Mouse (Mus musculus) midbrain, postnatal 0 days (tissue): ENCODE data around the gene Ccdc148. TPM values are rescaled to one million over a fixed set of nuclear protein-coding genes. Genes with fewer than 3 reads are reported as not detected.

ENCODE experiments used
- ATAC-seq: fragments of 200-750 bp; cut with Nextera tagmentation; 2 replicates; pipeline ENCODE4 v1.8.0; 2017; ENCODE audit warnings: moderate number of reproducible peaks, mild to moderate bottlenecking, moderate TSS enrichment, moderate library complexity; ENCODE audit not compliant: low FRiP score
- DNase-seq: peaks from one replicate; pipeline ENCODE4 v3.0.0-alpha.2; 2015; ENCODE audit warnings: low spot score
- H3K27ac ChIP-seq: fragments of 300-500 bp; sonication (generic); 2 replicates; pipeline ENCODE4 v1.5.1; 2014; ENCODE audit warnings: low read depth, mild to moderate bottlenecking, low read length, mixed read lengths
- H3K27me3 ChIP-seq: fragments of 300-500 bp; sonication (generic); 2 replicates; pipeline ENCODE4 v1.6.1; 2014; ENCODE audit warnings: low read length, control low read depth, mixed read lengths; ENCODE audit not compliant: insufficient read depth
- H3K36me3 ChIP-seq: fragments of 300-500 bp; sonication (generic); 2 replicates; pipeline ENCODE4 v1.6.1; 2014; ENCODE audit warnings: low read length, control low read depth, mixed read lengths; ENCODE audit not compliant: insufficient read depth
- H3K4me1 ChIP-seq: fragments of 300-500 bp; sonication (generic); 2 replicates; pipeline ENCODE4 v1.6.1; 2014; ENCODE audit warnings: mild to moderate bottlenecking, control low read depth, antibody characterized with exemption, low read length, mixed read lengths; ENCODE audit not compliant: insufficient read depth
- H3K4me2 ChIP-seq: fragments of 300-500 bp; sonication (generic); 2 replicates; pipeline ENCODE4 v1.6.1; 2014; ENCODE audit warnings: low read depth, mild to moderate bottlenecking, low read length, mixed read lengths; ENCODE audit not compliant: poor library complexity, severe bottlenecking
- H3K4me3 ChIP-seq: fragments of 300-500 bp; sonication (generic); 2 replicates; pipeline ENCODE4 v1.5.1; 2014; ENCODE audit warnings: low read depth, mild to moderate bottlenecking, low read length, moderate library complexity
- H3K9ac ChIP-seq: fragments of 300-500 bp; sonication (generic); replicated peaks from 2 replicates; pipeline ENCODE4 v1.6.1; 2014; ENCODE audit warnings: mild to moderate bottlenecking, low read length, moderate library complexity, mixed read lengths; ENCODE audit not compliant: poor library complexity, severe bottlenecking
- H3K9me3 ChIP-seq: fragments of 300-500 bp; sonication (generic); 2 replicates; pipeline ENCODE4 v1.6.1; 2016; ENCODE audit warnings: low read length, control low read depth
- CTCF ChIP-seq: IDR thresholded peaks from 2 replicates; pipeline ENCODE4 v1.5.1; 2016; ENCODE audit warnings: antibody characterized with exemption, mild to moderate bottlenecking
- WGBS: fragments of 180-500 bp; shearing (Covaris S2); extraction: QIAGEN DNeasy Blood & Tissue Kit; methylation state at CpG from one replicate; pipeline ENCODE4 v1.1.7; 2014; 5-methylcytosine and 5-hydroxymethylcytosine counted together
- polyA plus RNA-seq: library from polyadenylated mRNA; unstranded; fragments of >200 nt; fragmentation: Nextera tagmentation; extraction: Ambion mirVana; gene quantifications from 2 replicates; pipeline ENCODE4 v1.2.1, GENCODE M21; 2015
- total RNA-seq: library from RNA; depleted of rRNA; stranded (reverse); fragments of >200 nt; gene quantifications from 2 replicates; pipeline ENCODE4 v1.2.3, GENCODE M21; 2014

Ccdc148 gene
- total and polyA plus RNA-seq, 2 experiments from 2014 or later, result 5.3 to 7.7 TPM

GRCm38 (mm10) chr2:59007356-59007755 lies 153.1 kb downstream of the Ccdc148 start:
- ATAC-seq (no peak), DNase-seq (no peak)
- Histone ChIP-seq H3K27me3 (no peaks in the 10 kb centered on the region), H3K9ac (no peak overlapping the region), H3K27ac (no peak overlapping the region), H3K4me3 (no peak overlapping the region), H3K36me3 (no peaks in the 10 kb centered on the region), H3K4me2 (no peak overlapping the region), H3K4me1 (no peaks in the 10 kb centered on the region), H3K9me3 (no peaks in the 10 kb centered on the region)
- WGBS, result 93% methylated on average over 5 of the region's 5 CpGs
- TF ChIP-seq CTCF, result no peak

DNA sequence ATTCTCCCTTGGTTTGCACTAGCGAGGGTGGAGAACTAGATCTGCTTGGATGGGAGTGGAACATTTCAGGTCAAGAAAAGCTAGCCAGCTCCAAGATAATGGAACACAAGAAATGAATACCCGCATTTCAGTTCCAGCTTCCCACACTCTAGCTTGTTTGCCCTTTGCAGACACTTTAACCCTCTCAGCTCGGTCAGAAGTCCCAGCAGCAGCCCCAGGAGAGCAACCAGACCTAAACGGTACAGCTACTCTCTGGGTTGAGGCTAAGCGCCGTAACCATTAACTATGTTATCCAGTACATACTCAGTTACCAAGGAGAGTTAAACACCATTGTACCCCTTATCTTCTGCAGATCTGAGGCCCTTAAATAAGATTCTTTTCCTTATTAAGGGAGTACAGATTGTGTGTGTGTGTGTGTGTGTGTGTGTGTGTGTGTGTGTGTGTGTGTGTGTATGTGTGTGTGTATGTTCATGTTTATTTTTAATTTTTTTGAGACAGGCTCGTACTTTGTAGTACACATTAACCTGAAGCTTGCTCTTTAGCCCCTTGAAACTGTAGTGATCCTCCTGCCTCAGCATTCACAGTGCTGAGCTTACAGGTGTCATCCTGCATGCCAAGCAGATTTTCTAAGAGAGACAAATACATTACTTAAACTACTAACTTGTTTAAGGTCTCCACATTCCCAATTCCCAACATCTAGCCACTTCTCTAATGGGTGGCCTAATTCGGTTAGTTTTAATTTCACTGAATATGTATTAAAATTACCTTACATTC lies 153.7 kb downstream of the Ccdc148 start:
- Histone ChIP-seq H3K4me2 (no peak overlapping the region), H3K9me3 (no peaks in the 10 kb centered on the region), H3K27me3 (no peaks in the 10 kb centered on the region), H3K4me1 (no peaks in the 10 kb centered on the region), H3K36me3 (no peaks in the 10 kb centered on the region), H3K9ac (no peak overlapping the region), H3K4me3 (no peak overlapping the region), H3K27ac (no peak overlapping the region)
- no peak for TF ChIP-seq CTCF
- ATAC-seq, result no peak
- 91% methylated on average over 8 of the region's 8 CpGs for WGBS
- no peak for DNase-seq

GRCm38 (mm10) chr2:58997151-58997550 lies 163.3 kb downstream of the Ccdc148 start:
- DNase-seq (no peak), ATAC-seq (no peak)
- H3K27me3 ChIP-seq, result no peaks in the 10 kb centered on the region
- H3K4me1 ChIP-seq, result no peaks in the 10 kb centered on the region
- no peaks in the 10 kb centered on the region for H3K36me3 ChIP-seq
- WGBS, result 75% methylated on average over 2 of the region's 2 CpGs
- H3K27ac ChIP-seq, result no peak overlapping the region
- H3K9ac ChIP-seq, result no peak overlapping the region
- no peak overlapping the region for H3K4me3 ChIP-seq
- H3K9me3 ChIP-seq, result no peaks in the 10 kb centered on the region
- TF ChIP-seq CTCF, result no peak
- no peak overlapping the region for H3K4me2 ChIP-seq

DNA sequence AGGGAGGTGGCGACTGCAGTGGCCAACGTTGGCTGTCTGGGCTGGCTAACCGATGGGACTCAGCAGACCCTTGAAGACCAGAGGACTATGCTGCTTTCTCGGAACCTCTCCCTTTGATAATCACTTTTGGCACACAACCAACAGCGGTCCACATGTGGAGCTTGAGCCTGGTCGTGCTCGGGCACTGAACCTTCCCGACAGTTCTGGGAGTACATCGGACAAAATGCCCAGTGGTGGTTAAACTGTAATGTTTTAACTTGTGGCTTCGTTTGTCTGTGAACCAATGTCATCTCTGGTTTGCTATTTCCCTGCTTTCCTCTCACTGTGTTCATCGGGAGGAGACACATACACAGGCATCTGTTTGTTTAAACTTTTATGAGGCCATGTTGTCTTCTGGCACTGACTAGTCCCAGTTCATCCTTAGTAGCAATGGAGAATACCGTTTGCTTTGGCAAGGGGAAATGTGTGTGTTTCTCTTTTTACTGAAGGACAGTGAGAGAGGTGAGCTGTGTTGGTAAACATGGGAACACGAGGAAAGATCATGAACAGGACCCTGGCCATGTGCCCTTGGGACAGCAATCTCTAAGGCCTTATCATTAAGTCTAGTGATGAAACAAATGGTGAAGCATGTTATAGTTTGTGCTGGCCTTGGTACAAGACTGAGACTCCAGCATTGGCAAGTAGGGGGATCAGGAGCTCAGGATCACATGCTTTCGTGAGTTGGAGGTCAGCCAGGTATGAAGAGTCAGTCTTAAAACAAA lies 167.9 kb downstream of the Ccdc148 start:
- 80% methylated on average over 14 of the region's 14 CpGs for WGBS
- no peak overlapping the region for H3K9ac ChIP-seq
- H3K4me3 ChIP-seq, result no peak overlapping the region
- no peaks in the 10 kb centered on the region for H3K36me3 ChIP-seq
- TF ChIP-seq CTCF, result no peak
- ATAC-seq (no peak), DNase-seq (no peak)
- no peaks in the 10 kb centered on the region for H3K9me3 ChIP-seq
- no peak overlapping the region for H3K4me2 ChIP-seq
- no peak overlapping the region for H3K27ac ChIP-seq
- no peaks in the 10 kb centered on the region for H3K27me3 ChIP-seq
- no peaks in the 10 kb centered on the region for H3K4me1 ChIP-seq

DNA sequence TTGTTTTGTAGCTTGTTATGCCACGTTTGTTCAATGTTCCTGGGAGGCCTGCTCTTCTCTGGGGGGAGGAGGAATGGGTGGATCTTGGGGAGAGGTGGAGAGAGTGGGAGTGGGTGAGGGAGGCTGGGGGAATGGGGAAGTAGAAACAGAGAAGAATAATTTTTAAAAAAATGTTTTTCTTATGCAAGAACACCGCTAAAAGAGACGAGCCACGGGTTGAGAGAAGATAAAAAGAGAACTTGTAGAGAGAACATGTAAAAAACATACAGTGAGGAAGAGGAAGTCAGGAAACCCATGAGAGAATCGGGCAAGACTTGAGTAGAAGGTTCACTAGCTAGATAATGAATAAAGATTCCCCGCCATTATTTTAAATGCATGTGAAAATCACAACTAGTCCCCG lies 182.4 kb downstream of the Ccdc148 start:
- ATAC-seq (no peak), DNase-seq (no peak)
- Histone ChIP-seq H3K4me2 (no peak overlapping the region), H3K4me3 (no peak overlapping the region), H3K36me3 (no peaks in the 10 kb centered on the region), H3K27me3 (no peaks in the 10 kb centered on the region), H3K9ac (no peak overlapping the region), H3K4me1 (no peaks in the 10 kb centered on the region), H3K27ac (no peak overlapping the region), H3K9me3 (no peaks in the 10 kb centered on the region)
- no peak for TF ChIP-seq CTCF
- WGBS, result 90% methylated on average over 7 of the region's 7 CpGs
